Mouse (Mus musculus) bone marrow, adult 2 months (tissue): ENCODE results near the gene Fli1.

Experiments used
- CTCF ChIP-seq: fragments of 200-500 bp; IDR thresholded peaks from 2 replicates; pipeline ENCODE4 v1.5.1; 2011; ENCODE audit warnings: low read length, control low read depth; ENCODE audit not compliant: control insufficient read depth, insufficient read depth
- POLR2A ChIP-seq: fragments of 200-500 bp; IDR thresholded peaks from 2 replicates; pipeline ENCODE4 v1.6.1; 2011; ENCODE audit warnings: low read depth, mild to moderate bottlenecking, control low read depth, low read length, borderline replicate concordance; ENCODE audit not compliant: control insufficient read depth

DNA sequence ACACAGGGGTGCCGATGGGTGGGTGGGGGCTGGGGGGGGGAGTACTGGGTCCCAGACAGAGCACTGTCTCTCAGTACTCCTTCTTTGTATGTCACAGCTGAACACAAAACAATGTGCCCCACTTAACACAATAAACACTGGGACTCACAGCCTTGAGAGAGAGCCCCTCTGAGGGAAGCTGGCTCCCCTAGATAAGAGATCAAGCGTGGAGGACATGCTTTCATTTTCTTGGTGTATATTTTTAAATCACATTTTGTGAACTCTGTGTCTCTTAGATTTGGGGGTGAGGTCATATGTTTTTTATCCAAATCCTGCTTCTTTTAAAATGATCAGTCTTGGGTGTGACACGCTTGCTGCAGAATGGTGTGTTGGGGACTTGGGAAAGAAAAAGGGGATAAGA is 12.6 kb upstream of the Fli1 start:
- TF ChIP-seq CTCF (no peak), POLR2A (no peak)
